Mouse (Mus musculus) E14TG2a.4 (cell line): Measurements from ENCODE around the gene Spa17.

ENCODE experiments used
- CTCF ChIP-seq: conservative IDR thresholded peaks from 2 replicates; pipeline ENCODE4 v1.5.1; 2014; ENCODE audit warnings: low read length
- POU5F1 ChIP-seq: IDR thresholded peaks from 2 replicates; pipeline ENCODE4 v1.6.1; 2014; ENCODE audit warnings: low read length, borderline replicate concordance

DNA sequence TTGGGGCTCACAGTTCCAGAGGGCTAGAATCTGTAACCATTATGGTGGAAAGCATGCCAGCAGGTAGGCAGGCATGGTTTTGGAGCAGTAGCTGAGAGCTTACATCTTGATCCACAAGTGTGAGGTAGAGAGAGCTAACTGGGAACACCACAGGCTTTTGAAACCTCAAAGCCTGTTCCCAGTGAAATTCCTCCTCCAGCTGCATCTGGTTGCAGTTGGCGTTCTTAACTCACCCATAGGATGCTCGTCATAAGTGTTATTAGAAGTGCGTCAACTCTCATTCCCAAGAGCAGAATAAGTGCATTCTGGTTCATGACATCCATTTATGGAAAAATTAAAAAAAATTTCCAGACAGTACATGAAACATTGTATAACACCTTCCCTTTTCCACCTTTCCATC is 19.8 kb downstream of the Spa17 start:
- TF ChIP-seq CTCF (no peak), POU5F1 (no peak)
